Mouse (Mus musculus) spleen, adult 2 months (tissue): ENCODE data around the gene Olfm4.

Experiments used
- CTCF ChIP-seq: fragments of 200-500 bp; IDR thresholded peaks from 2 replicates; pipeline ENCODE4 v1.5.1; 2011; ENCODE audit warnings: mild to moderate bottlenecking, inconsistent platforms; ENCODE audit not compliant: insufficient read depth, insufficient read length, insufficient replicate concordance; ENCODE audit errors: extremely low read depth
- POLR2A ChIP-seq: fragments of 200-500 bp; IDR thresholded peaks from 2 replicates; pipeline ENCODE4 v1.6.1; 2011; ENCODE audit warnings: low read depth, low read length, inconsistent platforms

- TF ChIP-seq CTCF (no peak), POLR2A (no peak)
These were observed 13.7 kb downstream of the Olfm4 start for GRCm38 (mm10) chr14:79997534-79997933.
